Mouse (Mus musculus) intestine, postnatal 0 days (tissue): ENCODE results near the gene Cenpq. TPM values are rescaled to one million over a fixed set of nuclear protein-coding genes. Genes with fewer than 3 reads are reported as not detected.
A peak's percentile ranks its signal among the peaks of the same experiment; 100 is the strongest.

Experiments
- ATAC-seq: fragments of 200-750 bp; cut with Nextera tagmentation; 2 replicates; pipeline ENCODE4 v1.8.0; 2017; ENCODE audit warnings: mild to moderate bottlenecking, moderate TSS enrichment, moderate library complexity
- H3K27ac ChIP-seq: fragments of 300-500 bp; sonication (generic); 2 replicates; pipeline ENCODE4 v1.5.1; 2014; ENCODE audit warnings: mild to moderate bottlenecking, low read depth, low read length, moderate library complexity
- H3K27me3 ChIP-seq: fragments of 300-500 bp; sonication (generic); replicated peaks from 2 replicates; pipeline ENCODE4 v1.6.1; 2014; ENCODE audit warnings: low read length, mixed read lengths; ENCODE audit not compliant: control insufficient read depth, insufficient read depth
- H3K36me3 ChIP-seq: fragments of 300-500 bp; sonication (generic); 2 replicates; pipeline ENCODE4 v1.6.1; 2014; ENCODE audit warnings: mild to moderate bottlenecking, moderate library complexity; ENCODE audit not compliant: control insufficient read depth, insufficient read depth
- H3K4me1 ChIP-seq: fragments of 300-500 bp; sonication (generic); replicated peaks from 2 replicates; pipeline ENCODE4 v1.6.1; 2014; ENCODE audit warnings: antibody characterized with exemption, low read length, mixed read lengths; ENCODE audit not compliant: control insufficient read depth, insufficient read depth
- H3K4me2 ChIP-seq: fragments of 300-500 bp; sonication (generic); replicated peaks from 2 replicates; pipeline ENCODE4 v1.6.1; 2014; ENCODE audit warnings: low read depth, mild to moderate bottlenecking, moderate library complexity
- H3K4me3 ChIP-seq: fragments of 300-500 bp; sonication (generic); 2 replicates; pipeline ENCODE4 v1.5.1; 2014; ENCODE audit warnings: low read depth, low read length
- H3K9ac ChIP-seq: fragments of 300-500 bp; sonication (generic); 2 replicates; pipeline ENCODE4 v1.6.1; 2014; ENCODE audit warnings: mild to moderate bottlenecking, low read depth, low read length
- H3K9me3 ChIP-seq: fragments of 300-500 bp; sonication (generic); 2 replicates; pipeline ENCODE4 v1.6.1; 2016; ENCODE audit warnings: mixed run types; ENCODE audit not compliant: control insufficient read depth
- CTCF ChIP-seq: sonication (generic); IDR thresholded peaks from 2 replicates; pipeline ENCODE4 v1.5.1; 2016; ENCODE audit warnings: low read depth, mild to moderate bottlenecking, control low read depth, antibody characterized with exemption, moderate library complexity
- WGBS: fragments of 180-500 bp; shearing (Covaris S2); extraction: QIAGEN DNeasy Blood & Tissue Kit; methylation state at CpG from one replicate; pipeline ENCODE4 v1.1.7; 2014; 5-methylcytosine and 5-hydroxymethylcytosine counted together
- polyA plus RNA-seq: library from polyadenylated mRNA; unstranded; fragments of >200 nt; fragmentation: Nextera tagmentation; extraction: Ambion mirVana; gene quantifications from 2 replicates; pipeline ENCODE4 v1.2.1, GENCODE M21; 2015

Gene Cenpq
- polyA plus RNA-seq, 1 experiment from 2014 or later: 8.4 TPM

GRCm38 (mm10) chr17:40874701-40875100 lies 60.1 kb downstream of the Cenpq start:
- no peak for TF ChIP-seq CTCF
- no peak for ATAC-seq
- Histone ChIP-seq H3K9me3 (no peaks in the 10 kb centered on the region), H3K27ac (no peak overlapping the region; the same call in 1 of the 2 replicates), H3K9ac (no peak overlapping the region), H3K4me1 (peaks cover 2% of the 10 kb centered on the region; the same call in 1 of the 2 replicates), H3K4me3 (no peak overlapping the region), H3K36me3 (no peaks in the 10 kb centered on the region), H3K4me2 (no peak overlapping the region), H3K27me3 (no peaks in the 10 kb centered on the region)
- WGBS: 66% methylated on average over 3 of the region's 3 CpGs

GRCm38 (mm10) chr17:40873582-40874011 lies 61.2 kb downstream of the Cenpq start:
- Histone ChIP-seq H3K27me3 (no peaks in the 10 kb centered on the region), H3K9me3 (no peaks in the 10 kb centered on the region), H3K27ac (peak overlapping the region; percentile 54; the same call in 1 of the 2 replicates), H3K4me3 (no peak overlapping the region), H3K9ac (no peak overlapping the region), H3K4me2 (0 out of 2 replicates have a peak overlapping the region, but pooled peaks have one; percentile 13), H3K4me1 (peaks cover 2% of the 10 kb centered on the region; the same call in 1 of the 2 replicates), H3K36me3 (no peaks in the 10 kb centered on the region)
- no peak for TF ChIP-seq CTCF
- 8% methylated on average over 2 of the region's 2 CpGs for WGBS
- peak; percentile 96 for ATAC-seq

Other genes with a start within 250 kb of the Cenpq start
- not detected in 2 replicates for gene Esp1, start 207.9 kb downstream of the Cenpq start, polyA plus RNA-seq
- 0.40 and 0.42 TPM in 2 replicates for gene Crisp2, start 128.0 kb downstream of the Cenpq start, polyA plus RNA-seq
- gene Rhag, start 123.9 kb downstream of the Cenpq start, polyA plus RNA-seq: 0.09 TPM in 1 of 2 replicates, not detected in the other
- 7.2 and 7.3 TPM in 2 replicates for gene 9130008F23Rik, start 54.5 kb downstream of the Cenpq start, polyA plus RNA-seq
- gene Glyatl3, start 20.7 kb downstream of the Cenpq start, polyA plus RNA-seq: not detected in 2 replicates
- 22.4 and 25.7 TPM in 2 replicates for gene Mut, start 362 bp downstream of the Cenpq start, polyA plus RNA-seq